Mouse (Mus musculus): ENCODE data around the gene Abca5.
A peak's percentile ranks its signal among the peaks of the same experiment; 100 is the strongest.

DNA sequence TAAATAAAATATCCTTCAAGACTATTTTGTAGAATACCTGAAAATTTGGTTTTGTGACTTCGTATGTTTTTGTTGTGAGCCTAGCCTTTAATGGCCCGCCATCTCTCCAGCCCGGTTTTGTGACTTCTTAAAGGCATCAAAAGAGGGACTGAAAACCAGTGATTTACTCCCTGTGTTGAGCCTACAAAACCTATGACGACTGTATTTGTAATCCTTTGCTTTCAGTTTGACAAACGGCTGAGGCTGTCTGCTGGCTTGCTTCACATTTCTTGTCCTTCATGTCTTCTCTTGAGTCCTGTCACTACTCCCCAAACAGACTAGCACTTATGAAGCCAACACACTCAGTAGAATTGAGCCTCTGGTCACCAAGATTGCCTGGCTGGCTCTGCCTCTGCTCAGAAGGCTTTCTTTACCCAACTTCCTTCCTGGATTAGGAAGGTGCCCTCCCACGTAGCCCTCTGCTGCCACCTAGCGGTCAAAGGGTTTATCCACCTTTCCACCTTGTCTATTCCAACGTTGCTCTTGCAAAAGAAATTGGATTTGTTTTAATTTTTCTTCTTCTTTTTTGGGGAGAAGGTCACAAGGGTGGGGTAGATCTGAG, 69.2 kb downstream of the Abca5 start:
- no peak for TF ChIP-seq HCFC1 (IDR thresholded peaks at IDR 0.05; ENCODE audit: borderline replicate concordance, insufficient read depth, low read length)
- TF ChIP-seq CHD2 (IDR thresholded peaks at IDR 0.05; ENCODE audit: low read depth, low read length): no peak
- peak; percentile 47; the same call in 1 of the 2 replicates for TF ChIP-seq ZC3H11A (IDR thresholded peaks at IDR 0.05; ENCODE audit: borderline replicate concordance, low read depth, low read length)
- no peak for TF ChIP-seq ZNF384 (IDR thresholded peaks at IDR 0.05; ENCODE audit: low read depth, low read length)
- TF ChIP-seq MAFK (IDR thresholded peaks at IDR 0.05; ENCODE audit: insufficient read depth, low read depth, low read length): no peak
